ENCODE assay signal across 8 mouse cellular contexts in genomic region chr9:95511472-95512330, GRCm38 (mm10). TPM values are rescaled to one million over a fixed set of nuclear protein-coding genes. Genes with fewer than 3 reads are reported as not detected.
A peak's percentile ranks its signal among the peaks of the same experiment; 100 is the strongest.
DNase-seq lines count a peak whose midpoint lies in the region; ATAC-seq lines count a peak whose summit lies in the region.

U2surp (minus strand) TSS chr9:95511996.

- DNase-seq in ES-CJ7 (ENCODE audit: low read depth, low spot score): peak; percentile 99
- peak; percentile 95 for DNase-seq in cerebellum, adult 11 months
- peak; percentile 98 for DNase-seq in forebrain, embryonic 14.5 days (ENCODE audit: low spot score)
- DNase-seq in heart, postnatal 14 days: peak; percentile 97 to 98
- DNase-seq in layer of hippocampus, adult 11-12 months (ENCODE audit: low spot score): peak; percentile 97
- DNase-seq in lung, adult 18-20 months: peak; percentile 96
- DNase-seq in testis, postnatal 14 days (ENCODE audit: low spot score): peak; percentile 97

- peak; percentile 97 for ATAC-seq in forebrain, embryonic 14.5 days
- ATAC-seq in neural tube, embryonic 15.5 days (ENCODE audit: low FRiP score): peak; percentile 96

- under 1% methylated on average over 74 of the region's 74 CpGs for WGBS in forebrain, embryonic 14.5 days
- WGBS in neural tube, embryonic 15.5 days: under 1% methylated on average over 74 of the region's 74 CpGs

- H3K4me1 ChIP-seq in forebrain, embryonic 14.5 days (ENCODE audit: control insufficient read depth, insufficient read depth, low read length): peaks cover 15% of the 10 kb centered on the region
- peaks cover 21% of the 10 kb centered on the region for H3K4me1 ChIP-seq in neural tube, embryonic 15.5 days

- peak within 1 kb of the TSS; percentile 75 for H3K27ac ChIP-seq in forebrain, embryonic 14.5 days (ENCODE audit: low read depth, low read length)
- peak within 1 kb of the TSS; percentile 95 for H3K27ac ChIP-seq in neural tube, embryonic 15.5 days (replicated peaks)

- peak within 1 kb of the TSS; percentile 99 for H3K4me3 ChIP-seq in forebrain, embryonic 14.5 days (ENCODE audit: low read depth, low read length)
- peak within 1 kb of the TSS; percentile 97 for H3K4me3 ChIP-seq in neural tube, embryonic 15.5 days (replicated peaks)

- H3K36me3 ChIP-seq in forebrain, embryonic 14.5 days (ENCODE audit: control insufficient read depth, insufficient read depth, low read length): no peaks in the 10 kb centered on the region
- H3K36me3 ChIP-seq in neural tube, embryonic 15.5 days: no peaks in the 10 kb centered on the region

- intact Hi-C loops in heart, postnatal 14 days (cut with DNase I): loop anchor here (5.0 kb wide), 1 partner anchor 346 kb away; the partner anchor contains the start of gene Atr

- peak within 1 kb of the TSS; percentile 96 for H3K4me2 ChIP-seq in forebrain, embryonic 14.5 days (ENCODE audit: low read length)
- H3K4me2 ChIP-seq in neural tube, embryonic 15.5 days: peak within 1 kb of the TSS; percentile 97

- H3K27me3 ChIP-seq in forebrain, embryonic 14.5 days (replicated peaks; ENCODE audit: control insufficient read depth, insufficient read depth, low read length): no peaks in the 10 kb centered on the region
- no peaks in the 10 kb centered on the region for H3K27me3 ChIP-seq in neural tube, embryonic 15.5 days (replicated peaks)

- H3K9me3 ChIP-seq in forebrain, embryonic 14.5 days (replicated peaks; ENCODE audit: control insufficient read depth, low read length): no peaks in the 10 kb centered on the region
- no peaks in the 10 kb centered on the region for H3K9me3 ChIP-seq in neural tube, embryonic 15.5 days (replicated peaks)

- peak within 1 kb of the TSS; percentile 91 for H3K9ac ChIP-seq in forebrain, embryonic 14.5 days (ENCODE audit: low read length)
- peak within 1 kb of the TSS; percentile 88 for H3K9ac ChIP-seq in neural tube, embryonic 15.5 days (replicated peaks)

RNA-seq across cellular contexts. Expression of gene U2surp, which starts in this region (rescaled TPM):
- 129 and 132 TPM in 2 replicates for polyA plus RNA-seq in forebrain, embryonic 14.5 days (2014; fragmentation: Nextera tagmentation; extraction: Ambion mirVana)
- 10 to 100 TPM; 34.2 to 39.0 TPM for total RNA-seq in heart, postnatal 14 days (2021)
- polyA plus RNA-seq in neural tube, embryonic 15.5 days (2015; fragmentation: Nextera tagmentation; extraction: Ambion mirVana): 115 and 128 TPM in 2 replicates

Comparison
In these comparisons a context has a peak if more than half of its experiments do, and no peak if none do; other contexts are left out.
1. Peak in every context shown above with its lines: DNase-seq, ATAC-seq, H3K4me3 ChIP-seq and H3K27ac ChIP-seq.